Mouse (Mus musculus): ENCODE results near the gene Gm5105.

The Gm5105 gene

GRCm38 (mm10) chr3:138022003-138022402 is 45.2 kb downstream of the Gm5105 start:
- DNase-seq: no peak

GRCm38 (mm10) chr3:138016810-138017209 is 50.4 kb downstream of the Gm5105 start:
- DNase-seq: no peak

- DNase-seq: no peak
These were observed 52.5 kb downstream of the Gm5105 start for GRCm38 (mm10) chr3:138014725-138015124.

GRCm38 (mm10) chr3:138012351-138012750 is 54.8 kb downstream of the Gm5105 start:
- DNase-seq: no peak

- DNase-seq: no peak
These were observed 59.0 kb downstream of the Gm5105 start for GRCm38 (mm10) chr3:138008152-138008551.

- DNase-seq: no peak
These were observed 60.3 kb downstream of the Gm5105 start for GRCm38 (mm10) chr3:138006896-138007295.

- no peak for DNase-seq
These were observed 63.9 kb downstream of the Gm5105 start for GRCm38 (mm10) chr3:138003264-138003663.

GRCm38 (mm10) chr3:138002545-138002944 is 64.6 kb downstream of the Gm5105 start:
- DNase-seq: no peak

- no peak for DNase-seq
These were observed 65.3 kb downstream of the Gm5105 start for GRCm38 (mm10) chr3:138001865-138002264.

- DNase-seq: peak in 1 of 2 experiments; percentile 30
These were observed 66.5 kb downstream of the Gm5105 start for GRCm38 (mm10) chr3:138000724-138001069.

- no peak for DNase-seq
These were observed 67.0 kb downstream of the Gm5105 start for GRCm38 (mm10) chr3:138000062-138000723.

- no peak for DNase-seq
These were observed 67.9 kb downstream of the Gm5105 start for GRCm38 (mm10) chr3:137999224-137999790.
